Mouse (Mus musculus): ENCODE results near the gene Lca5l.
"Not testable (repeated sequence)": the region's sequence is repeated elsewhere in the genome, so short reads cannot be mapped to it uniquely, and the experiment has no call there.

Lca5l gene

DNA sequence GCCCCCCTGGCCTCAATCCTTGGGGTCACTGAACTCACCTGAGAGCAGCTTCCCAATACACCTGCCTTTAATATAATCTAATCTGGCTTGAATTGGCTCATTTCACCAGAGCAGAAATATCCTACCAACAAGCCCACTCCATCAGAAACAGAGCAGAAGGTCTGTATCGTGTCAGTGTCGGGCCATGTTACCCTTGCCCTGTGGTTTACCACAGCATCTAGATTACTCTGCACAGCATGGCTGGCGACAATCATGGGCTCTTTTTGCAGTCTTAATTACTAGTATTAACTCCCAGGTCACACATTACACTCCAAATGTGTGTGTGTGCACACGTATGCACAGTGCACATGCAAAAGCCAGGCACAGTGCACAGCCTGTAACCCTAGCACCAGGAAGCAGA is 23.2 kb downstream of the Lca5l start:
- no peak for DNase-seq (ENCODE audit: low spot score in 2 of 2)

- no peak for DNase-seq (ENCODE audit: low spot score in 2 of 2)
These were observed 26.3 kb downstream of the Lca5l start for GRCm38 (mm10) chr16:96165723-96166264.

DNA sequence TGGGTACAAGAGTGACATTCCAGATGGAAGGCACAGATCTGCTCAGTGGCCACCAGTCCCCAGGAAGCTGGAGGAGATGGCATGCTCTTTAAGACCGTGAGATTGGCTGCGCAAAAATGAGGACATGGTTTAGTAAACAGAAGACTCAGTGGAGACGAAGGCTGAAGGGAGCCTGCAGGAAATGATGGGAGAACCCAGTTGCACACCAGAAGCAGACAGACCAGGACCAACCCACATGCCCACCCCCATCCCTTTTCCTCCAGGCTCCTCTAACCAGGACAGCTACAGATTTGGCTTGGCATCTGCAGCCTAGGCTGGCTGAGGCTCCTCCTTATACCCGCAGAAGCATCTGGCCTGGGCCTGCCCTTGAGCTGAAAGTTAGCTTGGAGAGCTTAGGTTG is 30.7 kb downstream of the Lca5l start:
- DNase-seq (ENCODE audit: low spot score in 2 of 2): no peak

DNA sequence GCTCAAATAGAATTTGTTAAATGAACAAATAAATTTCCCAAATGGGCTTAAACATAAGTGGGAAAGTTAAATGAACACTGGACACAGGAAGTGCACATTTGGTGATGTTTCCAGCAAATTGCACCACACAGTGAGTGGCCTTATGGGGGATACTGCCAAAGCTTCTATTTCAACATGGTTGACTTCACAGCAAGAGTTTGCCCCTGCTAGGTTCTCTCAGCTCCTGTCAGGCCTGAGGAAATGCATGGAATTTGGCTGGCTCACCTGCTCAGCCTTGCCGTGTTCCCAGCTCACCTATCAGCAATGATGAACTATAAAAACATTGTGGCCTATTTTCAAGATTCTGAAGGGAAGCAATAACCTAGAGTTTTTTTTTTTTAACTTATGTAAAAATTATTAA is 31.1 kb downstream of the Lca5l start:
- no peak for DNase-seq (ENCODE audit: low spot score in 2 of 2)

- no peak for DNase-seq (ENCODE audit: low spot score in 2 of 2)
These were observed 32.2 kb downstream of the Lca5l start for GRCm38 (mm10) chr16:96159794-96160346.

DNA sequence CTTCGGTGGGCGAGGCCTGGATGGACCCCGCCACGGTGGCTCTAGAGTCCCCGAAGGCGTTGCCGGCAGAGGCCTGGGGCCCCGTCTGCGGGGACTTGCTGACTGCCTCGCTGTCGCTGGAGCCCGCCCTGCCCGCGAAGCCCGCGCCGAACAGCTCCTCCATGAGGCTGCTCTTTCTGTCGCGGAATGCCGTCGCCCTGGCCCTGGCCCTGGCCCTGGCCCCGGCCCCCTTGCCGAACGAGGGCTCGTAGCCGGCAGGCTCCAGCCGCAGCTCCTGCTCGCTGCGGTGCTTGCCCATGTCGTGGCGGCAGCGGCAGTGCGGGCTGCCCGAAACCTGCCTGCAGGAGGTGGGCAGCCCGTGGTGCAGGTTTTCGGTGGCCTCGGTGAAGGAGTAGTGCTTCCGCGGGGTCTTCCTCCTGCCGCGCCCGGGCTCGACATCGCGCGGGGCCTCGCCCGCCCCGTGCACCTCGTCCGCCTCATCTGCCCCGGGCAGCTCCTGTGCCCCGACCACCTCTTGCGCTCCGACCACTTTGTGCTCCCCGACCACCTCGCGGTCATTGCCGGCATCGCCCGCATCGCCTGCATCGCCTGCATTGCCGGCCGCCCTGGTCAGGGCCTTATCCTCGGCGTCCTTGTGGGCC is 32.9 kb downstream of the Lca5l start:
- DNase-seq (ENCODE audit: low spot score in 2 of 2): peak; percentile 69 to 82

DNA sequence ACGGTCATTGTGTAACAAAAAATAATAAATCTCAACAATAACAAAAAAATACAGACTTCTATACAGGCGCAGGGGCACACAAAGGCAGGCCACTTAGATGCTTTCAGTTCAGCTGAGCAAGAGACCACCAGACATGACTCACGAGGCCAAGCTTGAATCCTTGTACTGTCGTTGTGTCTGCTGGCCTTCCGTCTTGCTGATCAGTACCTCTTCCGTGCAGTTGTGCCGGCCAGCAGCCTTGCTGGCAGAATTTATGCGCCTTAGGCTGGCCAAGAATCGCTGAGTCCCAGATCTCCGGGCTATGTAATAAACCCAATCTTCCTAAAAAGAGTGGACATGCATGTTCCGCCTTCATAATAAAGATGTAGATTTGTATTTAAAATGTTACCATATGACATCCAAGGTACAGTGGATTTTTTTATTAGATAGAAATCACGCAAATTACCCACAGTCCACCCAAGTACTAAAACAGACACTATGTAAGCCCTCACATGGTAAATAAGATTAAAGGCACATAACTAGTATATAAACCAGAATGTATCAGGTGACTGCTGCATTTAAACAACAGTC is 33.5 kb downstream of the Lca5l start:
- no peak for DNase-seq (ENCODE audit: low spot score in 2 of 2)

GRCm38 (mm10) chr16:96157171-96157570 is 34.9 kb downstream of the Lca5l start:
- DNase-seq (ENCODE audit: low spot score in 2 of 2): no peak

GRCm38 (mm10) chr16:96156019-96156418 is 36.1 kb downstream of the Lca5l start:
- no peak for DNase-seq (ENCODE audit: low spot score in 2 of 2)

DNA sequence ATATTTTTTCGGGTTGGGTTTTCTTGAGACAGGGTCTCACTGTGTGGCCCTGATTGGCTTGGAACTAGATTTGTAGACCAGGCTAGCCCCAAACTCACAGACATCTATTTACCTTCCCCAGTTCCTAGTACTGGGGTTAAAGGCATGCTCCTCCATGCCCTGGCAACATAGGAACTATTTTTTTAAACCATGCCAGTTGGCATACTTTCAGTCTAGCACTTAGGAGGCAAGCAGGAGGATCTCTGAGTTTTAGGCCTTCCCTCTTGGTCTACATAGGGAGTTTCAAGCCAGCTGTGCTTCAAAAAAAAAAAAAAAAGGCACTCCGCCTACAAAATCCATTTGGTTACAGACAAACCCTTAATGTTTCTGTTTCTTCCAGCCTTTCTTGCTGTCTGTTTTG is 37.6 kb downstream of the Lca5l start:
- DNase-seq (ENCODE audit: low spot score in 2 of 2): no peak

- DNase-seq (ENCODE audit: low spot score in 2 of 2): peak; percentile 60 to 86
These were observed 40.5 kb downstream of the Lca5l start for GRCm38 (mm10) chr16:96151551-96151950.

DNA sequence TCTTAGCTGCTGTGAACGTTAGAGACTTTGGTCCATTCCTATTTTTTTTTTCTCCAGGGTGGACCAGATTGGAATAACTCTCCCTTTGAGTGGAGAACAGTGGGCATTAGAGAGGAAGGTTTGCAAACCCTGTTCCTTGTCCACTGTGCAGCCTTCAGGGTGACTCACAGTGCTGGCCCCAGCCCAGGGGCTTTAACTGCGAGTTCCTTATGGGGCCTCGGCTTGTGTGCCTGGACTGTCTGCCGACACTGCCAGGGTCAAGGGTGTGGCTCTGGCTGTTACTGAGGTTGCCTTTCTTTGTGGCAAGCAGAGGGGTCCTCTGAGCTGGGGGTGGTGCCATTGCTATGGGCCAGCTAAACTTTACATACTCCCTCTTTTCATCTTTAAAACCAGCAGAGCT is 41.1 kb downstream of the Lca5l start:
- peak in 1 of 2 experiments; percentile 48 for DNase-seq (ENCODE audit: low spot score in 2 of 2)

DNA sequence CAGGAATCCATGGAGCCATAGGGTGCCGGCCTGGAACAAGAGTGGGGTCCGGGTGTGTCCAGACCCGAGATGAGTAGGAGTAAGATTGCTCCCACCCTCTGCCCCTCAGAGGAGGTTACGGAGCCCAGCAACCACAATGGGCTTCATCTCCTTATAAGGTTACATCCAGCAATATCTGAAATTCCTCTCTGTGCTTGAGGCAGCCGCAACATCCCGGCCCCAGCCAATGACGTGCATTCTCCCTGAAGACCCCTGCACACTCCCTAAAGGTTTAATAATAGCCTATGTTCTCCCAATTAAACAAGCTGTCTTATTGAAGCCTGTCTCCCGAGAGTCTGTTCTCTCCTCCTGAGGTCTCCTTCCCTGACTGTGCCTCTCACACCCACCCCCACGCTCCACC is 42.8 kb downstream of the Lca5l start:
- no peak for DNase-seq (ENCODE audit: low spot score in 2 of 2)

- no peak for DNase-seq (ENCODE audit: low spot score in 2 of 2)
These were observed 43.2 kb downstream of the Lca5l start for GRCm38 (mm10) chr16:96148834-96149233.

DNA sequence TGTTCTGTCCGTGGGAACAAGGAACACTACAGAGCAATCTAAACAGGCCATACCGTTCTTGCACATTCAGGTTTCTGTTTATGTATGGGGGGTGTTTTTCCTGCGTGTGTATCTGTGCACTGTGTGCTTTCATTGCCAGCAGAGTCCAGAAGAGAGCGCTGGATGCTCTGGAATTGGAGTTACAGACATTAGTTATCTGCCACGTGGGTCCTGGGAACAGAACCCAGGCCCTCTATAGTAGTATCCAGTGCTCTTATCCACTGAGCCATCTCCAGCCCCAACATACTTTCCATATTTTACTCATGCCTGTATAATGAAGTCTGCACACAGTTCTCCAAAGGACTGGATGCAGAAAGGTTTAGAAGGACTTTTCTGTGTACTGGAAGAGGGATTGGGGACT is 46.3 kb downstream of the Lca5l start:
- no peak for DNase-seq (ENCODE audit: low spot score in 2 of 2)

DNA sequence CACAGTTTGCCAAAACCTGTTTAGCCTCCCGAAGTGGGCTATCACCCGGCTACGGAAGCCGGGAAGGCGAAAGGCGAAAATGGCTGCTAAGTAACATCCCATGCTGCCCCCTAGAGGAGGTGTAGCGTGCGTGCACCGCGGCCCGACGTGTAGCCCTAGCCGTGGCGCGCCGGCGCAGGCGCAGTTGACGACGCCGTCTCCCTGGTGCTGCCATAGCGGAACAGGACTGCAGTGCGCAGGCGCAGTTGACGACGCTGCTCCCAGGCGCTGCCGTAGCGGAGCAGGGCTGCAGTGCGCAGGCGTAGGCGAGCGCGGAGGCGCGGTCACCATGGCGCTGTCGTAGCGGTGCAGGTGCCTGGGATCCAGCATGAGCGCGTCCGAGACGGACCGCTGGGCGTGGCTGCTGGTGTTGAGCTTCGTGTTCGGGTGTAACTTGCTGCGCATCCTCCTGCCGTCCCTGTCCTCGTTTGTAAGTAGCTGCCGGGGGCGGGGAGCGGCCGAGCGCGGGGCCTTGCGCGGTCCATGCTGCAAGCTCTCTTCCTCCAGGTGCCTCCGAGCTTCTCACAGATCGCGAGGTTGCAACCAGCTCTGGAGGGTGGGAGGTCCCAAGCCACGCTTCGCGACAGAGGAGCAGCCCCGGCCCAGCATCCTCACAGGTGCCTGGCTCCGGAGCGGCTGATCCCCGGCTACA is 46.8 kb downstream of the Lca5l start, which contains the start of gene Wrb:
TSS of gene Wrb (plus strand) at position 298 of the 691 bp plus-strand sequence.
- peak; percentile 100 for DNase-seq (ENCODE audit: low spot score in 2 of 2)

DNA sequence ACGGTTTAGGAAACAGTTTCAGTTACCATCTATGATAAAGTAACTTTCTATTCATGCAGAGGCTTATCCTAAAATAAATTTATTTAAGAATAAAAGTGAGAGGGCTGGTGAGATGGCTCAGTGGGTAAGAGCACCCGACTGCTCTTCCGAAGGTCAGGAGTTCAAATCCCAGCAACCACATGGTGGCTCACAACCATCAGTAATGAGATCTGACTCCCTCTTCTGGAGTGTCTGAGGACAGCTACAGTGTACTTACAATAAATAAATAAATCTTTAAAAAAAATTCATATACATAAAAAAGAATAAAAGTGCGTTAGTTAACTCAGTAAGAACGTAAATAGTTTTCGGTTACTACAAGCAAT is 47.3 kb downstream of the Lca5l start:
- DNase-seq (ENCODE audit: low spot score in 2 of 2): not testable (repeated sequence)

DNA sequence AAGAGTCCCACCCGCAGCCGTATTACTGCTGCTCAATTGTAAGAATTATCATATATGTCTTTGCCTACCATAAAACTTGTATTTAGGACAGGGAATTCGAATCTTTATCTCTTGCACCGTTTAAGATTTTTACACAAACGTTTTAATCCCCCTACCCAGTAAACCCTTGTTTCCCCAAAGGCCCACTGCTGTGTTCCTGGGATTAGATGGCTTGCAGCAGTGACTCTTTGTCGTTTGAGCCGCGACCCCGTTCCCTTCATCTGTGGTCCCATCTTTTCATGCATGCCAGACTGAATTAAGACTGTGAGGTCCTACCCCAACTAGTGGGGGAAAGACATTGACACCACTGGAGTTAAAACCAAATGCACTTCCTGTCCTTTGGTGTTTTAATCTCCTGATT is 63.6 kb downstream of the Lca5l start:
- no peak for DNase-seq (ENCODE audit: low spot score in 2 of 2)

DNA sequence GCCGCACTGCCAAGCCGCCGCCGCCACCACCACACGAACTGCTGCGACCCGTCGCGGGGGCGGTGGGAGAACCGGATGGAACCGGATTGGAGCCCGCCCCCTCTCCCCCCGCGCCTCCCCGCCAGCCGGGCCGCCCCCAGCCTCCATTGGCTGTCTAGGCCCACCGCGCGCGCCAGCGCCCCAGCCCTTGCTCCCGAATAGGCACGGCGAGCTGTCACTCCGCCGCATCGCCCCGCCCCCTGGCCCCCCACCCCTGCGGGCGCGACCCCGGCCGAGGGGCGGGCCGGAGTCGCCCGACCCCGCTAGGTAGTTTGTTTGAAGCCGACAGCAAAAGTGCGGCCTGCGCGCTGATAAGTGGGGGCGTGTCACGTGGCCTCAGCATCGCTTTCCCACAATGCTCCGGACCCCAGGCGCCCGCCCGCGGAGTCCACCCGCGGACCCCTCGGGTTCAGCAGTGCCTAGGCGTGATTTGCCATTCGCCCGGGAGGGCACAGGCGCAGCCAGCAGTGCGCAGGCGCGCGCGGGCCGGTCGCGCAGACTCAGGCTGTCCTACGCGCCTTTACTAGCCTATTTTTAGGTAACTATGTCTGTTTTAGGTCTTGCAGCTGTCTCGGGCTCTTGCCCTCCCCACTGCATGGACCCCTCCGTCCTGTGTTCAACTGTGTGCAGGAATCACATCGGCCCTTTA is 64.3 kb downstream of the Lca5l start, which contains the start of gene Hmgn1:
TSS of gene Hmgn1 (minus strand) at position 73 of the 688 bp plus-strand sequence.
- DNase-seq (ENCODE audit: low spot score in 2 of 2): peak; percentile 96 to 98

GRCm38 (mm10) chr16:96127288-96127656 is 64.8 kb downstream of the Lca5l start:
- no peak for DNase-seq (ENCODE audit: low spot score in 2 of 2)

GRCm38 (mm10) chr16:96126684-96127171 is 65.3 kb downstream of the Lca5l start:
- DNase-seq (ENCODE audit: low spot score in 2 of 2): no peak

All from urinary bladder, postnatal 4 days (tissue).